Mouse (Mus musculus) heart, adult 2 months (tissue): ENCODE results near the gene Usp10. TPM values are rescaled to one million over a fixed set of nuclear protein-coding genes. Genes with fewer than 3 reads are reported as not detected.

Experiments
- DNase-seq, 2 experiments: peaks; one replicate each; pipeline ENCODE4 v3.0.0; 2021
- H3K27ac ChIP-seq: fragments of 200-600 bp; 2 replicates; pipeline ENCODE4 v1.8.1; 2022
- H3K27me3 ChIP-seq: fragments of 200-500 bp; 2 replicates; pipeline ENCODE4 v1.6.1; 2012; ENCODE audit warnings: mild to moderate bottlenecking, low read length, inconsistent platforms, mixed read lengths; ENCODE audit not compliant: control insufficient read depth, insufficient read depth
- H3K36me3 ChIP-seq: fragments of 200-500 bp; 2 replicates; pipeline ENCODE4 v1.6.1; 2012; ENCODE audit warnings: low read length, inconsistent platforms; ENCODE audit not compliant: control insufficient read depth, insufficient read depth
- H3K4me1 ChIP-seq: fragments of 200-500 bp; 2 replicates; pipeline ENCODE4 v1.6.1; 2011; ENCODE audit warnings: low read length; ENCODE audit not compliant: control insufficient read depth, insufficient read depth
- H3K4me3 ChIP-seq: fragments of 200-600 bp; 2 replicates; pipeline ENCODE4 v1.8.1; 2022
- H3K79me2 ChIP-seq: fragments of 200-500 bp; replicated peaks from 2 replicates; pipeline ENCODE4 v1.6.1; 2012; ENCODE audit warnings: mild to moderate bottlenecking, inconsistent platforms, low read length, moderate library complexity, mixed read lengths; ENCODE audit not compliant: control insufficient read depth, insufficient read depth
- H3K9ac ChIP-seq: fragments of 200-500 bp; 2 replicates; pipeline ENCODE4 v1.6.1; 2012; ENCODE audit warnings: low read depth, mild to moderate bottlenecking, control low read depth, inconsistent platforms, low read length, mixed read lengths
- CTCF ChIP-seq: fragments of 200-600 bp; IDR thresholded peaks from 2 replicates; pipeline ENCODE4 v1.8.1; 2022; ENCODE audit warnings: antibody characterized with exemption, mild to moderate bottlenecking, moderate library complexity
- EP300 ChIP-seq: fragments of 200-500 bp; IDR thresholded peaks from 2 replicates; pipeline ENCODE4 v1.6.1; 2011; ENCODE audit warnings: low read depth, low read length, control low read depth; ENCODE audit not compliant: insufficient read depth
- POLR2A ChIP-seq: fragments of 200-500 bp; IDR thresholded peaks from 2 replicates; pipeline ENCODE4 v1.6.1; 2011; ENCODE audit warnings: mild to moderate bottlenecking, low read depth, low read length, control low read depth; ENCODE audit not compliant: insufficient read depth
- WGBS: fragments of 180-500 bp; shearing (Covaris S2); methylation state at CpG from one replicate; pipeline ENCODE4 v1.1.7; 2018; 5-methylcytosine and 5-hydroxymethylcytosine counted together
- intact Hi-C: fragments of 180-260 bp; cut with DNase I; formaldehyde crosslinking; loops from one replicate; pipeline ENCODE4 v1.15.1; 2025
- polyA plus RNA-seq: library from polyadenylated mRNA; depleted of rRNA; stranded (reverse); fragments of >200 nt; gene quantifications from 2 replicates; pipeline ENCODE4 v1.2.3, GENCODE M21; 2012
- total RNA-seq, 2 experiments: library from RNA; stranded (reverse); gene quantifications; 2 replicates each; pipeline ENCODE4 v1.2.3; 2021

Usp10 gene
- total and polyA plus RNA-seq, 3 experiments = 41.9 to 58.6 (median 49.8) TPM

GRCm38 (mm10) chr8:119943616-119944015 is 33.5 kb downstream of the Usp10 start:
- Histone ChIP-seq H3K79me2 (no peaks in the 10 kb centered on the region), H3K27me3 (no peaks in the 10 kb centered on the region), H3K36me3 (no peaks in the 10 kb centered on the region), H3K9ac (no peak overlapping the region), H3K4me1 (no peaks in the 10 kb centered on the region), H3K4me3 (no peak overlapping the region), H3K27ac (no peak overlapping the region)
- intact Hi-C loops = loop anchor here (1.0 to 10.0 kb wide), 3 partner anchors 127 to 221 kb away; no protein-coding TSS in a partner anchor
- no peak for DNase-seq
- TF ChIP-seq POLR2A = no peak
- TF ChIP-seq EP300 = no peak
- 92% methylated on average over 10 of the region's 10 CpGs for WGBS

GRCm38 (mm10) chr8:119944096-119944811 is 34.1 kb downstream of the Usp10 start:
- 61% methylated on average over 9 of the region's 9 CpGs for WGBS
- DNase-seq = peak; percentile 68 to 78

GRCm38 (mm10) chr8:119946326-119946865 is 36.2 kb downstream of the Usp10 start:
- Histone ChIP-seq H3K9ac (no peak overlapping the region), H3K36me3 (no peaks in the 10 kb centered on the region), H3K27ac (no peak overlapping the region), H3K79me2 (no peaks in the 10 kb centered on the region), H3K4me1 (no peaks in the 10 kb centered on the region), H3K4me3 (no peak overlapping the region), H3K27me3 (no peaks in the 10 kb centered on the region)
- WGBS = 92% methylated on average over 8 of the region's 8 CpGs
- intact Hi-C loops = loop anchor here (10.0 kb wide), 1 partner anchor 218 kb away; no protein-coding TSS in a partner anchor
- DNase-seq = no peak
- TF ChIP-seq CTCF (no peak), POLR2A (no peak), EP300 (no peak)

More at GRCm38 (mm10) chr8:119944096-119944811, 34.1 kb downstream of the Usp10 start:
- Histone ChIP-seq H3K9ac (no peak overlapping the region), H3K4me1 (no peaks in the 10 kb centered on the region), H3K36me3 (no peaks in the 10 kb centered on the region), H3K27ac (no peak overlapping the region), H3K27me3 (no peaks in the 10 kb centered on the region), H3K4me3 (no peak overlapping the region), H3K79me2 (no peaks in the 10 kb centered on the region)
- TF ChIP-seq POLR2A (no peak), EP300 (peak; percentile 85; the same call in 1 of the 2 replicates), CTCF (peak; percentile 98)
- intact Hi-C loops = loop anchor here (1.0 to 10.0 kb wide), 3 partner anchors 127 to 221 kb away; no protein-coding TSS in a partner anchor

GRCm38 (mm10) chr8:119947653-119948052 is 37.5 kb downstream of the Usp10 start:
- no peaks in the 10 kb centered on the region for H3K27me3 ChIP-seq
- WGBS = 86% methylated on average over 19 of the region's 19 CpGs
- no peak overlapping the region for H3K4me3 ChIP-seq
- H3K36me3 ChIP-seq = no peaks in the 10 kb centered on the region
- no peak for TF ChIP-seq CTCF
- H3K79me2 ChIP-seq = no peaks in the 10 kb centered on the region
- no peak for DNase-seq
- H3K4me1 ChIP-seq = no peaks in the 10 kb centered on the region
- H3K27ac ChIP-seq = no peak overlapping the region
- no peak overlapping the region for H3K9ac ChIP-seq
- intact Hi-C loops = loop anchor here (10.0 kb wide), 1 partner anchor 217 kb away; no protein-coding TSS in a partner anchor

- Histone ChIP-seq H3K4me1 (no peaks in the 10 kb centered on the region), H3K79me2 (no peaks in the 10 kb centered on the region), H3K27ac (no peak overlapping the region), H3K9ac (no peak overlapping the region), H3K27me3 (no peaks in the 10 kb centered on the region), H3K36me3 (no peaks in the 10 kb centered on the region), H3K4me3 (no peak overlapping the region)
- TF ChIP-seq EP300 (no peak), POLR2A (no peak), CTCF (no peak)
- intact Hi-C loops = loop anchor here (10.0 kb wide), 1 partner anchor 216 kb away; no protein-coding TSS in a partner anchor
- no peak for DNase-seq
- WGBS = 90% methylated on average over 15 of the region's 15 CpGs
These were observed 38.2 kb downstream of the Usp10 start for GRCm38 (mm10) chr8:119948340-119948739.

- 79% methylated on average over 7 of the region's 7 CpGs for WGBS
These were observed 42.1 kb downstream of the Usp10 start for GRCm38 (mm10) chr8:119952282-119952681.

More at GRCm38 (mm10) chr8:119952282-119952681, 42.1 kb downstream of the Usp10 start:
- intact Hi-C loops = no loop called here
- Histone ChIP-seq H3K27ac (no peak overlapping the region), H3K4me1 (no peaks in the 10 kb centered on the region), H3K27me3 (no peaks in the 10 kb centered on the region), H3K79me2 (no peaks in the 10 kb centered on the region), H3K36me3 (no peaks in the 10 kb centered on the region), H3K4me3 (no peak overlapping the region), H3K9ac (no peak overlapping the region)
- no peak for DNase-seq
- TF ChIP-seq EP300 (no peak), CTCF (no peak)
